Mouse (Mus musculus) stomach, postnatal 0 days (tissue): Measurements from ENCODE around the gene Ttll10. TPM values are rescaled to one million over a fixed set of nuclear protein-coding genes. Genes with fewer than 3 reads are reported as not detected.

Experiments
- ATAC-seq: fragments of 200-750 bp; cut with Nextera tagmentation; 2 replicates; pipeline ENCODE4 v1.8.0; 2017; ENCODE audit not compliant: low FRiP score, low TSS enrichment
- DNase-seq: peaks from one replicate; pipeline ENCODE4 v3.0.0-alpha.2; 2016; ENCODE audit warnings: low spot score
- H3K27ac ChIP-seq: fragments of 300-500 bp; sonication (generic); replicated peaks from 2 replicates; pipeline ENCODE4 v1.5.1; 2014; ENCODE audit warnings: mild to moderate bottlenecking, control low read depth
- H3K27me3 ChIP-seq: fragments of 300-500 bp; sonication (generic); 2 replicates; pipeline ENCODE4 v1.6.1; 2014; ENCODE audit warnings: low read length; ENCODE audit not compliant: control insufficient read depth, insufficient read depth
- H3K36me3 ChIP-seq: fragments of 300-500 bp; sonication (generic); 2 replicates; pipeline ENCODE4 v1.6.1; 2014; ENCODE audit warnings: low read length, mixed read lengths; ENCODE audit not compliant: control insufficient read depth, insufficient read depth
- H3K4me1 ChIP-seq: fragments of 300-500 bp; sonication (generic); replicated peaks from 2 replicates; pipeline ENCODE4 v1.6.1; 2014; ENCODE audit warnings: antibody characterized with exemption; ENCODE audit not compliant: control insufficient read depth, insufficient read depth
- H3K4me2 ChIP-seq: fragments of 300-500 bp; sonication (generic); replicated peaks from 2 replicates; pipeline ENCODE4 v1.6.1; 2014; ENCODE audit warnings: low read depth, mild to moderate bottlenecking, control low read depth, moderate library complexity
- H3K4me3 ChIP-seq: fragments of 300-500 bp; sonication (generic); 2 replicates; pipeline ENCODE4 v1.5.1; 2014; ENCODE audit warnings: low read depth, low read length, control low read depth
- H3K9ac ChIP-seq: fragments of 300-500 bp; sonication (generic); 2 replicates; pipeline ENCODE4 v1.6.1; 2014; ENCODE audit warnings: mild to moderate bottlenecking, low read length, control low read depth, mixed read lengths
- H3K9me3 ChIP-seq: fragments of 300-500 bp; sonication (generic); 2 replicates; pipeline ENCODE4 v1.6.1; 2016; ENCODE audit warnings: low read length; ENCODE audit not compliant: control insufficient read depth
- CTCF ChIP-seq: IDR thresholded peaks from 2 replicates; pipeline ENCODE4 v1.5.1; 2016; ENCODE audit warnings: antibody characterized with exemption, low read depth, mild to moderate bottlenecking, moderate library complexity
- EP300 ChIP-seq: optimal IDR thresholded peaks from 2 replicates; pipeline ENCODE3; 2016; ENCODE audit warnings: antibody characterized with exemption
- WGBS: fragments of 180-500 bp; shearing (Covaris S2); extraction: QIAGEN DNeasy Blood & Tissue Kit; methylation state at CpG from one replicate; pipeline ENCODE4 v1.1.7; 2014; 5-methylcytosine and 5-hydroxymethylcytosine counted together
- polyA plus RNA-seq: library from polyadenylated mRNA; unstranded; fragments of >200 nt; fragmentation: Nextera tagmentation; extraction: Ambion mirVana; gene quantifications from 2 replicates; pipeline ENCODE4 v1.2.1, GENCODE M21; 2015

Gene Ttll10
- 2.7 TPM in 2 replicates for polyA plus RNA-seq

DNA sequence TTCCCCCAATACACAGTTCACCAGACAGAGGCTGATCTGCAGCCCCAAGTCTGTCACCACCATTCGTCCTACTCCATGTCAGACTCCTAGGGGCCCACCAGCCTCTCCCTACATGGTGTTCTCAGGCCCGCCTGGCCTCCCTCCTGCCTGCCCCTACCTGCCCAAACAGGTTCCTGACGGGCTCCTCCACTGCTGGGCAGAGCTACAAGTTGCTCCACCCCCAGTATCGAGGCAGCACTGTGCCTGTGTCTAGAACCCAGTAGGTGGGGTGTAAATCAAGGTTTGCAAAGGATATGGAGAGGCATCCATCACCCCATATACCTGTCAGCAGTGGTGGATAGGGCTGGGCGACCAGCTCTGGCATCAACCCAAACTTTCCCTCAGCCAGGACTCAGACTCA is at the start of gene Ttll10:
Gene Ttll10 (minus strand): TSS at position 154 of the 400 bp plus-strand sequence.
- 23% methylated on average over 5 of the region's 5 CpGs for WGBS
- H3K27me3 ChIP-seq, result no peaks in the 10 kb centered on the region
- H3K36me3 ChIP-seq, result no peaks in the 10 kb centered on the region
- H3K9me3 ChIP-seq, result no peaks in the 10 kb centered on the region
- peak within 1 kb of the TSS; percentile 47 for H3K4me3 ChIP-seq
- TF ChIP-seq CTCF (peak; percentile 39), EP300 (no peak)
- ATAC-seq (peak; percentile 88), DNase-seq (peak; percentile 89)
- H3K4me1 ChIP-seq, result peaks cover 4% of the 10 kb centered on the region; the same call in 1 of the 2 replicates
- H3K4me2 ChIP-seq, result peak within 1 kb of the TSS; percentile 53
- peak within 1 kb of the TSS; percentile 78 for H3K9ac ChIP-seq
- peak within 1 kb of the TSS; percentile 97 for H3K27ac ChIP-seq

DNA sequence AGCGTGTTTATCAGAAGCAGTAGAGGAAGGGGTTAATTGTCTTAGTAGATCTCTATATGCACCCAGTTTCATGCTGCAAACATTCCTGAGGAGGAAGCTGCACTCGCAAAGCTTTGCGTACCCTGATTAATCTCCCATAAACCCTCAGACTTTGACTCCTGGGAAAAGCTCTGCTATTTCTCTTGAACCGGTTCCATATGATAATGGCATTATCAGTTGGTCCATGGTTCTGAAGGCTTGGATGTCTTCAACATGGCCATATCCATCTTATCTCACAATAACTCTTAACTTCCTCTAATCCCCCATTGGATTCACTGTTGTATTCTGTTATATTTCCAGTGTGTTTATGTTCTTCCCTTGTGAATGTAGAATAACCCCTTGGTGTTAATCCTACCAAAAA is 44.1 kb upstream of the Ttll10 start:
- no peak for ATAC-seq
- WGBS, result 56% methylated on average over 4 of the region's 4 CpGs
- DNase-seq, result no peak
- no peak overlapping the region for H3K27ac ChIP-seq
- H3K4me2 ChIP-seq, result no peak overlapping the region
- H3K9me3 ChIP-seq, result no peaks in the 10 kb centered on the region
- H3K9ac ChIP-seq, result no peak overlapping the region
- TF ChIP-seq EP300 (no peak), CTCF (no peak)
- H3K4me1 ChIP-seq, result no peaks in the 10 kb centered on the region
- H3K4me3 ChIP-seq, result no peak overlapping the region
- no peaks in the 10 kb centered on the region for H3K36me3 ChIP-seq
- H3K27me3 ChIP-seq, result no peaks in the 10 kb centered on the region

DNA sequence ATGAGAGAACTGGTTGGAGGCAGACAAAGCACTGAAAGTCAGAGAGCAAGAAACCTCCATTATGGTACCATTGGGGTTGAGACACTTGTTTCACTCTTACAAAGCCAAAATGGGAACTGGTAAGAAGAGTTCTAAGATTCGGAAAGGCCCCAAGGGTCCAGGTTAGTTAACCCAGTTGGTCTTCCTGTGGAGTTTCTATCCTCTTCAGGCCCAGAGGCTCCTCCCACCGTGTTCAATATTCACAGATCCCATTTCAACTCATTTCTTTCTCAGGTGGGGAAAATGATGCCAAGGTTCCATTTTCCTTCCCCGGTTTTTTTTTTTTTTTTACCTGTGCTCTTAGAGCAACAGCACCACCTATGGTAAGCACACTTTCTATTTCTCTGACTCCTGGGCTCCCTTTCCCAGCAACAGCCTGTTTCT is 42.3 kb upstream of the Ttll10 start:
- ATAC-seq (no peak; the same call in 1 of the 2 replicates), DNase-seq (peak; percentile 54)
- Histone ChIP-seq H3K27ac (peak overlapping the region; percentile 59; the same call in 1 of the 2 replicates), H3K4me3 (no peak overlapping the region), H3K9ac (no peak overlapping the region), H3K9me3 (no peaks in the 10 kb centered on the region), H3K4me1 (no peaks in the 10 kb centered on the region), H3K27me3 (no peaks in the 10 kb centered on the region), H3K4me2 (no peak overlapping the region), H3K36me3 (no peaks in the 10 kb centered on the region)
- TF ChIP-seq CTCF, result peak; percentile 71
- no peak for TF ChIP-seq EP300
- 37% methylated on average over 3 of the region's 3 CpGs for WGBS

DNA sequence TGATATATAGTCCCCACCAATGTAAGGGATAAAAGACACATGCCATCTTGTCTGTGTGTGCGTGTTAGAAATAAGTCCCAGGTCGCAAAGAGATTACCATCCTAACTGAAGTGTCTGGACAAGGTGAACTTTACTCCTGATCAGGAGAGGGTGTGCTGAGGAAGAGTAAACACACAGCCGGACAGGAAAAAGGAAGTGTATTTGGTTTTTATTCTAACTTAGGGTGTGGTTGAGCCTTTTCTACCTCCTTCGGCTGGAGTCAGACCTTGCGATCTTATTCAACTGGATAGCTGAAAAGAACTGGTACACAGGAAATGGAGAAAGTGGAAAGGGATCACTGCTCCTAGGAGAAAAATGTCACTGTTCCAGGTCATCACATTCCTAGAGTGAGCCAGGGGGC is 41.3 kb upstream of the Ttll10 start:
- no peaks in the 10 kb centered on the region for H3K9me3 ChIP-seq
- ATAC-seq, result peak; percentile 84
- TF ChIP-seq CTCF (no peak), EP300 (no peak)
- peak overlapping the region; percentile 59 for H3K27ac ChIP-seq
- H3K9ac ChIP-seq, result no peak overlapping the region
- no peak overlapping the region for H3K4me2 ChIP-seq
- DNase-seq, result no peak
- 45% methylated on average over 5 of the region's 5 CpGs for WGBS
- no peak overlapping the region for H3K4me3 ChIP-seq
- no peaks in the 10 kb centered on the region for H3K4me1 ChIP-seq
- no peaks in the 10 kb centered on the region for H3K27me3 ChIP-seq
- H3K36me3 ChIP-seq, result no peaks in the 10 kb centered on the region

DNA sequence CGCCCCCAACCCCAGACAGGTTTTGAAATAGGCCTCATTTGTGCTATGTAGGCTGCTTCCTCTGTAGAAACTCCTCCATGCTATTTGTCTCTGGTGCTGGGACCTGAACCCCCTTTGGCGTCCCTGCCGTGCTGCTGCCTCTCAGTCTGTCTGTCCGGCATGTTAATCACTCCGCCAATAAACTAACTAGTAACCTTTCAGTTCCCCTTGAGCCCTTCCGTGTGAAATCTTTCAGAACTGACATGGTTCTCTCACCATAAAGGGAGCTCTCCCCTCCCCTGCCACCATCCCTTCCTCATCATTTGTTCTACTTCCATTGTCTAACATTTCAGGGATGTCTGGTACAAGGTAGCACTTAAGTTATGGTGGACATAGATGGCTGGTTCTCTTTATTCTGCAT is 40.2 kb upstream of the Ttll10 start:
- Histone ChIP-seq H3K36me3 (no peaks in the 10 kb centered on the region), H3K9ac (no peak overlapping the region), H3K4me1 (no peaks in the 10 kb centered on the region), H3K4me2 (no peak overlapping the region), H3K9me3 (no peaks in the 10 kb centered on the region), H3K27me3 (no peaks in the 10 kb centered on the region), H3K27ac (no peak overlapping the region), H3K4me3 (no peak overlapping the region)
- ATAC-seq, result no peak
- TF ChIP-seq CTCF, result no peak
- no peak for TF ChIP-seq EP300
- 67% methylated on average over 6 of the region's 6 CpGs for WGBS
- no peak for DNase-seq

DNA sequence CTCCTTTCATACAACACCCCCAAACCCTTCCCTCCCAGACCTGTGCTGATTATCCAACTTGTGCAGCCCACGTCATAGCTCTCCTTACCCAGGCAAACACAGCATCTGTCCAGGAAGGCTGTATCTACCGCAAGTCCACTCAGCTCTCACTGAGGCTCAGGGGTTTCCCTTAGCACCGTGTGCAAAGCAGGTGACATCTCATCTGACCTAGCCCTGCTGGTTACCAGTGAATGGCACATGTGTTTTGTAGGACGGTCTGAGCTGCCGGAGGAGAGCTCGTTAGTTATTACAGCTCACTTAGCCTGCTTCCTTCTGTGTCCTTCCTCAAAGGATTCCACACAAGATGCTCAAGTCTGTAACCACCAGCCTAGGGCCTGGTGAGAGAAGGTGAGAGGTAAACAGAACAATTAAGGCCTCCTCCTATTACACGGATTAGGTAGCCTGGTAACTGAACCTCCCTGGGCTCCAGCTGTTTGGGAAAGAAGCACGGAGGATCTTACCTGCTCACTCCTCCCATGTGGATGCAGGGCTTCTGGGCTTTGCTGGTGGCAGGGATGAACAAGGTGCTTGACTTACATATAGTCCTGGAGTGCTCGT is 38.7 kb upstream of the Ttll10 start:
- Histone ChIP-seq H3K9ac (no peak overlapping the region), H3K36me3 (no peaks in the 10 kb centered on the region), H3K9me3 (no peaks in the 10 kb centered on the region), H3K4me2 (no peak overlapping the region), H3K27ac (0 out of 2 replicates have a peak overlapping the region, but pooled peaks have one; percentile 14), H3K4me3 (no peak overlapping the region), H3K27me3 (no peaks in the 10 kb centered on the region), H3K4me1 (no peaks in the 10 kb centered on the region)
- WGBS, result 55% methylated on average over 9 of the region's 9 CpGs
- no peak for ATAC-seq
- no peak for DNase-seq
- TF ChIP-seq CTCF, result no peak
- TF ChIP-seq EP300, result no peak
